Mouse (Mus musculus) heart, postnatal 0 days (tissue): ENCODE results near the gene Scn11a.

Source experiments
- CTCF ChIP-seq: IDR thresholded peaks from 2 replicates; pipeline ENCODE4 v1.5.1; 2016; ENCODE audit warnings: antibody characterized with exemption, control low read depth, low read depth
- EP300 ChIP-seq: IDR thresholded peaks from 2 replicates; pipeline ENCODE4 v1.6.1; 2016; ENCODE audit warnings: antibody characterized with exemption, low read depth

DNA sequence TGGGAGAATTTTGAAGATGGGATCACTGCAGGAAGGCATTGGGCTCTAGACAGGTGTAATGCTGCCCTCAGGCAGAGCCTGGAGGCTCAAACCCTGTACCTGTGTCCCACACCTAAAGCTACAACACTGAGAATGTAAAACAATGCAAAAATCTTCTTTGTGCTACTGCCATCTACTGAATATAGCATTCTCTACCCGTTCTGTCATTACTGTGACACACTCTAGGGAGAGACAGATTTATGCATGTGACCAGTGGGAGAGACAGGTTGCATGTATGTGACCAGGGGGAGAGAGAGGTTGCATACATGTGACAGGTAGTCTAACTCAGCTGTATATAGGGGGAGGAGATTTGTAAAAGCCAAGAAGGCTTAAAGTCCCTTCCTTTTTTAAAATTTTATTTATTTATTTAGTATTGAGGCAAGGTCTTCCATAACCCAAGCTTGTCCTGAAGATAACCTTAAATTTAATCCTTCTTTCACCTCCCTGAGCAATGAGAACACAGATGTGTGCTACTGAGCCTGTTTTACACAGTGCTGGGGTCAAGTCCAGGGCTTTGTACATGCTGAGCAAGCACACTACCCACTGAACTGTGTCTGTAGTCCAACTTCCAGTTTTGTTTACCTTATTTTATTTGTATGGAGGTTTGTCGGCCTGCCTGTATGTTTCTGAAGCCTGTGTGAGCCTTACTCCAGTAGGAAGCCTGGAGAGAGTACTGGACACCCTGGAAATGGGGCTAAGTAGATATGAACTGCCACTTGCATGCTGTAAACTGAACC is 28.0 kb upstream of the Scn11a start:
- TF ChIP-seq CTCF (no peak), EP300 (no peak)
